Mouse (Mus musculus): ENCODE results near the gene Ms4a15.

DNA sequence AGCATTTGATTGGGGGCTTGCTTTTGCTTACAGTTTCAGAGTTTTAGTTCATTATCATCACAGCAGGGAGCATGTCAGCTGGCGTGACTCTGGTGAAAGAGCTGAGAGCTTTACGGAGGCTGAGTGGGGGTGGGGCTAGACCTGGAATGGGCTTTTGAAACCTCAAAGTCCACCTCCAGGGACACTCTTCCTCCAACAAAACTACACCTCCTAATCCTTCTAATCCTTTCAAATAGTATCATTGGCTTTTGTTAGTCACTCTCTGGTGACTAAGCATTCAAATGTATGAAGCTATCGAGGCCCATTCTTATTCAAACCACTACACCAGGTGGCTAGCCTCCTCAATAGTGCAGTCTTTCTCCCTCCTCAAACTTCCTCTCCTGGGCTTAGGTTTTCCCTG lies 20.4 kb downstream of the Ms4a15 start:
- TF ChIP-seq CTCF (IDR thresholded peaks at IDR 0.05; ENCODE audit: insufficient read depth, low read length) (no peak), POLR2A (IDR thresholded peaks at IDR 0.05; ENCODE audit: borderline replicate concordance, extremely low read depth, low read depth, low read length) (no peak)

All from lung, adult 2 months (tissue).